Mouse (Mus musculus): Measurements from ENCODE around the gene Slc31a1.

The Slc31a1 gene

DNA sequence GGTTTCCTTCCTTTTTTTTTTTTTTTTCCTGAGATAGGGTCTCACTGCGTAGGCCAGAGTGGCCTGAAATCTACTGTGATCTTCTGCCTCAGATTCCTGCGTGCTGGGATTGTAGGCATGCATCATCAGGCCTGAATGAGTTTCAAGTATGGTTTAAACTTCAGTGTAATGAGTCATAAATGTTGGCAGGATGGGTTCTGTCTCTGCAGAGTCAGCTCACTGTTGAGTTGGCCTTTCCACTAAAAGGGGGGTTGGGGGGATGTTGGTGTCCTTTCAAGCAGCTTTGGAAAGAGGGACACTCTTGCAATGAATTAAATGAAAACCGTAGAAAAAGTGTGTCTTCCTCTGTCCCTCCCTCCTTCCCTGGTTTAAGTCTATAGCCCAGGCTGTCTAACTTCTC lies 38.4 kb downstream of the Slc31a1 start:
- DNase-seq (ENCODE audit: inconsistent age in 2 of 2, low spot score in 1 of 2) = peak; percentile 60 to 86

DNA sequence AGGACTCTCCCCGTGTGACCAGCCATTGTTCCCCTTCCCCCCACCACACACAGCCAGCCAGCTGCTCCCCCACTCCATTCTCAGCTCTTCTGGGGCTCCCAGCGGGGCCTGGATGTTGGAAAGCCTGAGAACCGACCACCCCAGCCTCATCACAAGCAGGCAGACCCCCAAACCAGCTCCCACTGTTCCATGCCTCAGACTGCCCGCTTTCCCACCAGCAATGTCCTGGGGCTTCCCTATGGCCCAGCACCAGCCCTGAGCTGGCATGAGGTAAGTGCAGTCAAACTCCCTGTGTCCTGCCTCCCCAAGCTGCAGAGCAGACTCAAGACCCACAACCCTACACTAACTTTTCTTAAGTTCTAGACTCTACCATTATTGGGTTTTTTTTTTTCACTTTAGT lies 45.6 kb downstream of the Slc31a1 start:
- no peak for DNase-seq (ENCODE audit: inconsistent age in 2 of 2, low spot score in 1 of 2)

DNA sequence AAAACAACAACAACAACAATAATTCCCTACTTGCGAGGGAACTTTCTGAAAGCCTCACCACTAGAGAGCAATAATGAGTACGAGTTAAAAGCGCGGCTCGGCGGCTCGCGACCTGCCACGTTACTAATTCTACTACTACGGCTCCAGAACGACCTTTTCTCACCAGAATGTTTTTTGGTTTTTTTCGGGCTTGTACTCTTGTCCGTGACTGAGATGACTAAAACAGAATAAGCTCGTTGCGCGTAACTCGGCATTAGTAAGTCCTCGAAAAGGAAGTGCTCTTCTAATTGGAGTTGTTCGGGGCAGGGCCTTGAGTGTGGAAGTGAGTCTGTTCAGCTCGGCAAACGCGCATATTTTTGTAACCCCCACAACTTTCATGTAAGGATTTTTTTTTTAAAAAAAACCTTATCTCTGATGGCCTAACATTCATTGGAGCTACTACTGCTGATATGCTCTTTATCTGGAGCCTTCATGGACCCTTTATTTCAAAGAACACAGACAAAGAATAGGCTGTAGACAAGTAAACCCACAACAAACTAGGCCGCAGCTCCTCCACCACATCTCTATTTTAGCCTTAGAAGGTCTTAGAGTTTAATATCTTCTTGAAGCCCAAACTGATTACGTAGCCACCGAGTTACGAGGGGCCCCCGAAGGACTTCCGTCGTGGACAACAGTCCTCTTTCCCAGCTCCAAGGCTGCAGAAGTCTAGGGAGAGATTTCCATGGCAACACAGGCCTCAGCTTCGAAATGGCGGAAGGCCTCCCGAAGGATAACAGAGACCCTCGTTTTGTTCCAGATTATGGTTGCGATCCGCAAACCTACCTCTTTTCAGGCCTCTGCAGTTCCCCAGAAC lies 47.4 kb downstream of the Slc31a1 start:
- peak; percentile 67 to 91 for DNase-seq (ENCODE audit: inconsistent age in 2 of 2, low spot score in 1 of 2)

DNA sequence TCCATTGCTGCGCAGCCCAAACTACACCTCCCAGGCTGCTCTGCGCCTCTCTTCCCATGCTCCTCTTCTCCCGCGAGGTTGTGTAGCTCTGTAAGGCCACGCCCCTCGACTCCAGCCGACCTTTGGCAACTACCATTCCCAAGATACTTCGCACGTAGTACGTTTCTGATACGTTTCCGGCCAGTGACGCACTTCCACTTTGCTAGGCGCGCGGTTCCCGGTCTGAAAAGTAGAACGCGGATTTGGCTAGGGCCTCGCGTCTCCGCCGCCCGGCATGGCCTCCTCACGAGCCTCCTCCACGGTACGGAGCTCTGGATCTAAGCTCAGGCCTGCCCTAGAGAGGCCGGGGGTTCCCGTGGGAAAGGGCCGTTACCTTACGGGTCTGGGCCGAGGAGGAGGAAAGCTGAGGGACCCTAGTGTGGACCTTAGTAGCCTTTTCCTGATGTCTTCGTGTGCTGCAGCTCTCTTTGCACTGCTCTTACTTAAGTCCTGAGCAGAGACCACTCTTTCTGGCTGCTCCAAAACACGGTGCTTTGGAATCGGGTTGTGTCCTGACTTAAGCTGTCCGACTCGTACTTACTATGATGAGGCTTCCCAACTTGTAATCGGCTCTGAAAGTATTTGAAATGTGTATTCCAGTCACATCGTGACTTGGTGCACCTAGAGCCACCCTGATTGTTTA lies 48.2 kb downstream of the Slc31a1 start, which contains the start of the genes Cdc26 and Prpf4:
TSS of gene Cdc26 (minus strand) at position 42 of the 682 bp plus-strand sequence.
TSS of gene Prpf4 (plus strand) at position 197 of the 682 bp plus-strand sequence.
- DNase-seq (ENCODE audit: inconsistent age in 2 of 2, low spot score in 1 of 2) = peak; percentile 98 to 99

DNA sequence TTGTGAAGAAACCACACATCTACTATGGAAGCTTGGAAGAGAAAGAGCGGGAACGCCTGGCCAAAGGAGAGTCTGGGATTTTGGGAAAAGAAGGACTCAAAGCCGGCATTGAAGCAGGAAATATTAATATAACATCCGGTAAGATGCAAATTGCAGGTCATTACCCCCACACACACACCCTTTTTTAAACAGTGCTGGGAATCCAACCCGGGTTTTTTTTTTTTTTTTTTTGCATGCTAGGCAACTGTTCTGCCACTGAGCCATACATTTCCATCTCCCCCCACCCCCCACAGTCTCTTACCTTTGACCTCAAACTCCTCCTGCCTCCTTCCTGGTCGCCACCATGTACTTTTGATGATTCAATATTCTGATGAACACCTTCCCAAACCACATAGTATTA lies 49.1 kb downstream of the Slc31a1 start:
- no peak for DNase-seq (ENCODE audit: inconsistent age in 2 of 2, low spot score in 1 of 2)

DNA sequence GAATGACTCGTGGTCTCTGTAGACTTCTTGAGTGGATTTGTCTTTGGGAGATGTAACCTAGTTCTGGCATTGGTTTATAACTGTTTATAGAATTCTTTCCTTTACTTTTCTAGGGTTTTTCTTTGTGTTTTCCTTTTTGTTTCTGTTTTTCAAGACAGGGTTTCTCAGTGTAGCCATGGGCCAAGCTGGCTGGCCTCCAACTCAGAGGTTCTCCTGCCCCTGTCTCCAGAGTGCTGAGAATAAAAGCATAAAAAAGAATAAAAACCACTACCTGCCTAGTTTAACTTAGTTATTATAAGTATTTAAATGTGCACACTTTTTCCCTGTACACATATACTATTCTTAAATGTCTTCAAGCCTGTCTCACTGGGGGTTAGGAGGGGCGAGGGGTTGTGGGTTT lies 49.8 kb downstream of the Slc31a1 start:
- no peak for DNase-seq (ENCODE audit: inconsistent age in 2 of 2, low spot score in 1 of 2)

DNA sequence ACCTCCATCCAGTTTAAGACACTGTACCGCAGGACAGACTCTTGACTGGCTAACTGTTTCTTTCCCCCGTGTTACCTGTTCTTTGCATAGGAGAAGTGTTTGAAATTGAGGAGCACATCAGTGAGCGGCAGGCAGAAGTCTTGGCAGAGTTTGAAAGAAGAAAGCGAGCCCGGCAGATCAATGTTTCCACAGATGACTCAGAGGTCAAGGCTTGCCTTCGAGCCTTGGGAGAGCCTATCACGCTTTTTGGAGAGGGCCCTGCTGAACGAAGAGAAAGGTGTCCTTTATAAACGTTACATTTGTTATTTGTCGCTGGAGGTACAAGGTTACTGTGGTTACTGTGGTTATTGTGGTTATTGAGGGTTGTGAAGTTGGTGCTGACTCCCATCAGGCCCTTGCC lies 51.1 kb downstream of the Slc31a1 start:
- peak; percentile 84 to 92 for DNase-seq (ENCODE audit: inconsistent age in 2 of 2, low spot score in 1 of 2)

DNA sequence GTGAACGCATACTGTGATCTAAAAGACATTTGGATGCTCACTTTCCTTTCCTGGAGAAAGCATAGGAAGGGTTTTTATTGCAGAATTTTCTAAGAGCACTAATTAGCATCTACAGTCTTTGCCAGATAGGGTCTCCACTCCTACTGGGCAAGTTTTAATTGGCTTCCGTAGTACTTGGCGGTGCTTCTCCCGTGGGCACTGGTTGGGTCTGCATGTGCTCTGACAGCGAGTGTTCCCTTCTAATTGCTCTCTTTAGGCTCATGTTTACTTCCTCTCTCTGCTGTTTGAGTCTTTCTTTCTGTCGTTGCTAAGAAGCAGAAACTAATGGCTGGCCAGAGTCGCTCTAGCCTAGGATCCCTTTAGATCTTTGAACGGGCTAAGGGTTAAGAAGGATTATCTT lies 57.9 kb downstream of the Slc31a1 start:
- no peak for DNase-seq (ENCODE audit: inconsistent age in 2 of 2, low spot score in 1 of 2)

DNA sequence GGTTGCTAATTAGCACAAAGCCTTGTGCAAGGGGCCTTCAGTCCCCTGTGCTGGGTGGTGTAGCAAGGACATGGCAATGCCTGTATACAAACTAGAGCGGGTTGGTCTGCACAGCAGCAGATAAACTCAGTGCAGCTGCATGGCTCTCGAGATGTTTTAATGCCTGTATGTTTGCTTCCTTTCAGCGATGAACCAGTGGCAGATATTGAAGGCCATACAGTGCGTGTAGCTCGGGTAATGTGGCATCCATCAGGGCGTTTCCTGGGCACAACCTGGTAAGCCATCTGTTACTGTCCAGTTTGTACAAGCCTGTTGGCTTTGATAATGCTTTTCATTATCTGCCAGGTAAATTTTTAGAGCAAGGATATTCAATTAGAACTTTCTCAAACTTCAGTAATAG lies 58.6 kb downstream of the Slc31a1 start:
- DNase-seq (ENCODE audit: inconsistent age in 2 of 2, low spot score in 1 of 2) = no peak

DNA sequence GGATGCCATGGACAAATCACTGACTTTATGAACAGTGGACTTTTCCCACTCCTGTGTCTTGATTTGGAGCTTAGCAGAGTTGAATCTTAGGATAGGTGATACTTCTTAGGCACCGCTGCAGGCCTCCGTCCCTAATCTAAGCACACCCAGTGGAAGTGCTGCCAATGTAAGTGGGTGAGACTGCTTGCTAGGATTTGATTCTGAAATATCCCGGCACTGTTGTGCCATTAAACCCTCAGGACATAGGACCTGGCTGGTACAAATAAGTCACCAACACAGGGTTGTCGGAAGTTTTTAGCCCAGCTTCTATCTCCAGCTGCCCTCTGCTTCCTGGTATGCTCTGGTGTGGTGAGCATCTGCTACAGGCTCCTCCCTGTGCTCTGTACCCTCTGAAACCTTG lies 65.4 kb downstream of the Slc31a1 start:
- no peak for DNase-seq (ENCODE audit: inconsistent age in 2 of 2, low spot score in 1 of 2)

DNA sequence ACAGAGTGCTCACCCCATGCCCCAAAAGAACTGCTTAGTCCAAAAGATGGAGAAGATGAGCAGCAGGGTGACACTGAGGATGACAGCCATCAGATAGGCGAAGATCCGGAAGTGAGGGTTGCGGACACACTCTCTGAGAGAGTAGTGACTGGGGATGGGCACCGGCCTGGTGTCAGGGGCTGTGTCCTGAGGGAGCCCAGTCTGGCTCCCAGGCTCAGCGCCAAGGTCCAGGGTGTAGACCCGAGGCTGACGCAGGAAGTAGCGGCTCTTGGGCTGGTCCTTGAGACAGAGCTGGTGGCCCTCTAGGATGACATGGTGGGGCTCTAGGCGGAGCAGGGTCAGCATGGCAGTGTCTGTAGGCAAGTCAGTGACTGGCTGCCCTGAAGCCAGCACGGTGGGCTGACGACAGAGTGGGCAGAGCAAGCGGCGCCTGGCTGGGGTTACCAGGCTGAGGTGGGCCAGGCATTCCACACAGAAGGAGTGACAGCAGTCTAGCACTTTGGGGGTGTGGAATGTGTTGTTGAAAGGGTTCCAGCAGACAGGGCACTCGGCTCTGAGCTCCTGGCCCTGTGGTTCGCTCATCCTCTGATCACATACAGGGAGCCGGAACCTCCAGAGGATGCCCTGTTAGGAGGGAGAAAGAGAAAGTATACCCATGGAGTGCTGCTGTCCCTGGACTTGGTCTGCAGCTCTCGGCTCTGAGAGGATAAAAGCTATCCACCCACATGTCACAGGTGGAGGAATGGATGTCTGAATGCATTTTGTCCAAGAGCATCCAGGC lies 67.6 kb downstream of the Slc31a1 start:
- DNase-seq (ENCODE audit: inconsistent age in 2 of 2, low spot score in 1 of 2) = peak; percentile 21 to 38

DNA sequence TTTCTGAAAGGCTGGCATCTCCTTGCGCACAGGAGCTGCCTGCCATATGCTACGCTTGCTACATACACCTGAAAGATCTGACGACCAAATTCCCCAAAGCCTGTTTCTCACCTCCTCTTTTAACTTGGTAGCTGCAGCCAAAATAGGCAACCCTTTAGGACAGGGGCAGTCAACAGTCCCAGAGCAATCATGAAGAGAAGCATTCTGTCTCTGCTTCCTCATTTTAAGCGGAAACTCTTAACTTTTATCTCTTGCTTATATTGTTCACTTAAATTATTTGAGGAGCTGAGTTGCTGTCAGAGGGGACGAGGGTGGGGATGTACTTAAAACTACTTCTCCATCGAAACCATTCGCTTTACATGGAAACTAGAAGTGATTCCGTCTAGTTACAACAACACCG lies 69.1 kb downstream of the Slc31a1 start:
- no peak for DNase-seq (ENCODE audit: inconsistent age in 2 of 2, low spot score in 1 of 2)

DNA sequence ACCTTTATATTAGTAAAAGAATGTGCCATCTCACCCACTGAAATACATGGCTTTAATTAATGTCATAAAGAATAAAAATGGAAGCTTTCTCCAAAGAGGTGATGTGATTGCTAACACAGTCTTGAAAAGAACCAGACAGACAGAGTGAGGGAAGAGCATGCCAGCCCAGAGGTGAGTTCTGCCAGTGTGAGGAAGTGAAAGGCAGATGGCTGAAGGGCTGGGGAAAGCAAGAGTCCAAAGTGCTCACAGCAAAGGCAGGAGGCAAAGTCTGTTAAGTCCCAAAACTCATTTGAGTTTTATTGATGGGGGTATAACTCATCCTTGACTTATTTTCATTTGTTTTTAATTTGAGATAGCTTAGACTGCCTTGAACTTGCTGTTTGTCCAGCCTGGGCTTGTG lies 70.2 kb downstream of the Slc31a1 start:
- no peak for DNase-seq (ENCODE audit: inconsistent age in 2 of 2, low spot score in 1 of 2)

DNA sequence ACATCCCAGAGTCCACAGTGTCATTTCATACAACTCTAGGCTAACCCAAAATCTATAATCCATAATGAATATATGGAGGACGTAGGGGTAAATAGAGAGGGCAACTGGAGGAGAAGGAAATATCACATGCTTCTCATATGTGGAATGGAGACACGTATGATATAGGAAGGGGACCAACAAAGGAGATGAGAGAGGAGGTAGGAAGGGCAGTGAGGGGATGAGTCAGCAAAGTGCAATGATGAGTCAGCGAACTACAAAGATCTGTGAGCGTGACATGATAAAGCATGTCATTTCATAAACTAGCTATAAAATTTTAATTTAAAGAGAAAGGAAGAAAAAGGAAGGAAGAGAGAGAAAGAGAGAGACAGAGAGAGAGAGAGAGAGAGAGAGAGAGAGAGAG lies 71.0 kb downstream of the Slc31a1 start:
- DNase-seq (ENCODE audit: inconsistent age in 2 of 2, low spot score in 1 of 2) = peak in 1 of 2 experiments; percentile 67

DNA sequence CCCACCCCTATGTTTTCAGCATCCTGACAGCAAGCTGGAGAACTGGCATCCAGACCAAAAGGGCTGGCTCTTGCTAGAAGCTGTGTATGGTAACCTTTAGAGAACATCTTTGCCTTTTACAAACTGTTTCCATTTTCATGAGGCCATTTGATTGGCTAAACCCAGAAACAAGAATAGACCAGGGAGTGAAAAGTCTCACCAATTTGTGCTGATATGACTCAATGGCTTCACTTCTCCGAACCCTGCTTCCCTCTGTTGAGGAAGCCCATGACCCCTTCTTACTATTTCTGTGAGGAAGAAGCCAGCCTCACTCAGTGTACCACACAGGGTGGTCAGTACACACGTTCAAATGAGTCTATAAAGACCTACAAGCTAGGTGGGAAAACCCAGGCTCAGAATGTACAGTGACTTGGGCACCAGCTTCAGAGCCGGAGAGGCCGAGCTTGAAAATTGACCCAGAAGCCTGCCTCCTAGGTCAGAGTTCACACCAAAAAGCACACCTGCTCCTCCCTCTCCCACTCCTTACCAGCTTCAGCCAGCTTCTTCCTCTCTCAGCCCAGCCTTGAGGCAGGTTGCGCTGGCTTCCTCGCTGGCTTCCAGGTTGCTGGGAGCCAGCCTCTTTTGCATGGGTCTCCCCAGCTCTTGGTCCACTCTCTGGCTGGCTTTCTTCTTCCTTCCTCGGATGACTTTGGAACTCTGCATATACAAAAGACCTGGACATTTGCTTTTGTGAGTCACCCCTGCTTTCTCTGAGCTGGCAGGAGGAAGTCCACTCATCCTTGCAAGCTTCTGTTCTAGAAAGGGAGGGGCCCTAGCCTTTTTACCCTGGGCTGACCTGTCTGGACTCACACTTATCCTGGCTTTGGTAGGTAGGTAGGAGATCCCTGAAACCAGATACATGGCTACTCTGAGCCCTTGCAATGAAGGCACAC lies 73.7 kb downstream of the Slc31a1 start:
- DNase-seq (ENCODE audit: inconsistent age in 2 of 2, low spot score in 1 of 2) = peak in 1 of 2 experiments; percentile 71

DNA sequence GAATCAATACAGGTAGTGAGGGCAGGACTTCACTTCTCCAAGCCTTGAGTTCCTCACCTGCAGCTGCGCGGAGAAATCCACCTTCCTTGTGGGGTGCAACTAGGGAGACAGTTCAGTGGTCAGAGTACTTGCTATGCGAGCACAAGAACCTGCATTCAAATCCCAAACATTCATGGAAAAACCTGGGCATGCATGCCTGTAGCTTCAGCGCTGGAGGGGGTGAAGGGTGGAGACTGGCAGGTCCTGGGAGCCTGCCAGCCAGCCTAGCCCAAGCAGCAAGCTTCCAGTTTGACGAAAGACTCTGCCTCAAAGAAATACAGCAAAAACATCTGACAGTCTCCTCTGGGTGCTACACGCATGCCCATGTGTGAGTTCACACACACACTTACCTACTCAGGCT lies 74.6 kb downstream of the Slc31a1 start, which contains the start of gene Rnf183:
TSS of gene Rnf183 (minus strand) at position 172 of the 400 bp plus-strand sequence.
- no peak for DNase-seq (ENCODE audit: inconsistent age in 2 of 2, low spot score in 1 of 2)

DNA sequence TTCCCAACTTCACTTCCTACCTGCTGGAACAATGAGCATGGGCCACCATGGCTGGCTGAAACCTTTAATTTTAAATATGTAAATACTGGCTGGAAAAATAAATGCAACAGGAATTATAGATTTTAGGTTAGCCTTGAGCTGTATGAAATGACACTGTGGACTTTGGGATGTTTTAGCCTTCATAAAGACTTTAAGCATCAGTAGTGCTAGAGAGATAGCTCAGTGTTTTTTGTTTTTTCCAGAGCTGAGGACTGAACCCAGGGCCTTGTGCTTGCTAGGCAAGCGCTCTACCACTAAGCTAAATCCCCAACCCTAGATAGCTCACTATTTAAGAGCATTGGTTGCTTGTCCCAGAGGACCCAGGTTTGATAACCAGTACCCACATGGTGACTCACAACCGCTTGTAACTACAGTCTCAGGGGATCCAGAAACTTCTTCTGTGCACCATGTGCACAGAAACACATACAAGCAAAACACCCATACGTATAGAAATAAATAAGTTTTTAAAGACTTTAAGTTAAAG lies 76.8 kb downstream of the Slc31a1 start:
- DNase-seq (ENCODE audit: inconsistent age in 2 of 2, low spot score in 1 of 2) = no peak

DNA sequence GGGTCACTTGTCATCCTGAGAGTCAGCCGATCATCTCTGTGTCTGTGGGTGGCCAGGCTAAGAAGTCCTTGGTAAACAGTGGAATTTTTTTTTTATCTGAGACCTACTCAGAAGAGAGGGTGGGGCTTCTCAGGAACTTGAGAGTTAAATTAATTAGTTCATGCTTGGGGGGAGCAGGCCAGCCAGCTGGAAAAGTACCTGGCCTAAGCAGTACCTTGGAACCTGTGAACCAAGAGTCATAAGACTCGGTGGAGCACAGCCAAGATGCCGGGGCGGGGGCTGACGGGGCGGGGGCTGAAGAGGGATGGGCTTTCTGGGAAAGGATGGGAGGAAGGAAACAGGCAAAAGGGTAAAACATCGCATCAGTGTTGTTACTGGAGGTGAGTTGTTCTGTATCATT lies 77.3 kb downstream of the Slc31a1 start:
- DNase-seq (ENCODE audit: inconsistent age in 2 of 2, low spot score in 1 of 2) = no peak

DNA sequence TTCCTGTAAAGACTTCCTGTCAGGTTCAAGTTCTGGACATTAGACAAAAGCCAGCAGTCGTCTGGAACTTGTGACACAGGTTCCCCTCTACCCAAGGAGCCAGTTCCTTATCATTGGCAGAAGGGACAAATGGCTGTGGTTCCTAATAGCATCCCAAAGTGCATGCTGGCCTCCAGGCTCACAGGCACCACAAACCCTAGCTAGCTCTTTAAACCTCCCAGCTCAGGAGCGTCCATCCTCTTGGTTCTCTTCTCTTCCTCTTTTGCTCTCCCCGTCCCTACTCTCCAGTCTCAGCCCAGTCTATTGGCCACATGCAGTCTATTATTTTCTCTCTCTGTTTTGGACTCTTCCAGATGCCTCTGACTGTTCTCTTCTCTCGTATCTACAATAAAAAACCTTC lies 79.3 kb downstream of the Slc31a1 start:
- no peak for DNase-seq (ENCODE audit: inconsistent age in 2 of 2, low spot score in 1 of 2)

DNA sequence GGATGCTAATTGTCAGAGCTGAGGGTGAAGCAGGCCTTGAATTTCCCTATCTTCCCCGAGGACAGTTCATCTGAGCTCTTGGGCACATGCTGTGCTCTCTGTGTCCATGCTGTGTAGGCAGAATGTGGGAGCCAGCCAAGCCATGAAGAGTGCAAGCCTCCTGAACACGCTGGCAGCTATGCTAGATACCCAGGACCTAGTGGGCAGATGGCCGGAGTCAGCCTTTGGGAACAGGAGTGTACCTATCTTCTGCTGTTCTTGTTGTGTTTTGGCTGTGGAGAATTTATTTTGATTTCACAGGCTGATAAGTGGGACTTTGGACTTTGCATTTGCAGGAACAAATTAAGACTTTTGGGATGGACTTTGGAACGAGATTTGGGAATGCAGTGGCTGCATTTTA lies 80.0 kb downstream of the Slc31a1 start:
- DNase-seq (ENCODE audit: inconsistent age in 2 of 2, low spot score in 1 of 2) = no peak

All from adrenal gland, adult (tissue).